Mouse (Mus musculus): Measurements from ENCODE around the gene Kdm2b. TPM values are rescaled to one million over a fixed set of nuclear protein-coding genes. Genes with fewer than 3 reads are reported as not detected.
"Not testable (repeated sequence)": the region's sequence is repeated elsewhere in the genome, so short reads cannot be mapped to it uniquely, and the experiment has no call there.

The Kdm2b gene
- polyA plus RNA-seq, 1 experiment from 2014 or later, result 7.6 TPM

GRCm38 (mm10) chr5:122986091-122986493 is 3.5 kb downstream of the Kdm2b start:
- Histone ChIP-seq H3K4me3 (ENCODE audit: low read depth, low read length) (no peak overlapping the region), H3K27ac (ENCODE audit: low read depth, low read length) (no peak overlapping the region)

GRCm38 (mm10) chr5:122985276-122985675 is 4.3 kb downstream of the Kdm2b start:
- ATAC-seq, result no peak
- H3K27ac ChIP-seq (ENCODE audit: low read depth, low read length), result no peak overlapping the region
- no peaks in the 10 kb centered on the region for H3K9me3 ChIP-seq (ENCODE audit: control insufficient read depth)
- no peaks in the 10 kb centered on the region for H3K27me3 ChIP-seq (replicated peaks; ENCODE audit: control insufficient read depth, insufficient read depth, low read length)
- WGBS, result 98% methylated on average over 3 of the region's 3 CpGs
- peaks cover 10% of the 10 kb centered on the region for H3K36me3 ChIP-seq (ENCODE audit: control insufficient read depth, insufficient read depth)
- no peak overlapping the region for H3K4me3 ChIP-seq (ENCODE audit: low read depth, low read length)
- no peak overlapping the region for H3K4me2 ChIP-seq (replicated peaks; ENCODE audit: low read depth)
- H3K9ac ChIP-seq (ENCODE audit: low read depth, low read length), result 0 out of 2 replicates have a peak overlapping the region, but pooled peaks have one; percentile 11
- no peak for TF ChIP-seq CTCF (IDR thresholded peaks at IDR 0.05; ENCODE audit: low read depth)
- peaks cover 6% of the 10 kb centered on the region; the same call in 1 of the 2 replicates for H3K4me1 ChIP-seq (replicated peaks; ENCODE audit: control insufficient read depth, insufficient read depth, low read length)

More at GRCm38 (mm10) chr5:122986091-122986493, 3.5 kb downstream of the Kdm2b start:
- H3K4me2 ChIP-seq (replicated peaks; ENCODE audit: low read depth), result no peak overlapping the region
- ATAC-seq, result no peak
- H3K9ac ChIP-seq (ENCODE audit: low read depth, low read length), result no peak overlapping the region
- H3K9me3 ChIP-seq (ENCODE audit: control insufficient read depth), result no peaks in the 10 kb centered on the region
- H3K27me3 ChIP-seq (replicated peaks; ENCODE audit: control insufficient read depth, insufficient read depth, low read length), result no peaks in the 10 kb centered on the region
- peaks cover 5% of the 10 kb centered on the region for H3K36me3 ChIP-seq (ENCODE audit: control insufficient read depth, insufficient read depth)
- TF ChIP-seq CTCF (IDR thresholded peaks at IDR 0.05; ENCODE audit: low read depth), result no peak
- peaks cover 10% of the 10 kb centered on the region; the same call in 1 of the 2 replicates for H3K4me1 ChIP-seq (replicated peaks; ENCODE audit: control insufficient read depth, insufficient read depth, low read length)
- 78% methylated on average over 8 of the region's 8 CpGs for WGBS

GRCm38 (mm10) chr5:122984483-122984882 is 5.1 kb downstream of the Kdm2b start:
- WGBS, result 92% methylated on average over 5 of the region's 5 CpGs
- H3K27me3 ChIP-seq (replicated peaks; ENCODE audit: control insufficient read depth, insufficient read depth, low read length), result no peaks in the 10 kb centered on the region
- H3K4me3 ChIP-seq (ENCODE audit: low read depth, low read length), result no peak overlapping the region
- 0 out of 2 replicates have a peak, but pooled peaks cover 5% of the 10 kb centered on the region for H3K4me1 ChIP-seq (replicated peaks; ENCODE audit: control insufficient read depth, insufficient read depth, low read length)
- no peak for TF ChIP-seq CTCF (IDR thresholded peaks at IDR 0.05; ENCODE audit: low read depth)
- ATAC-seq, result no peak
- no peaks in the 10 kb centered on the region for H3K9me3 ChIP-seq (ENCODE audit: control insufficient read depth)
- no peak overlapping the region for H3K9ac ChIP-seq (ENCODE audit: low read depth, low read length)
- no peak overlapping the region for H3K27ac ChIP-seq (ENCODE audit: low read depth, low read length)
- peaks cover 10% of the 10 kb centered on the region for H3K36me3 ChIP-seq (ENCODE audit: control insufficient read depth, insufficient read depth)
- H3K4me2 ChIP-seq (replicated peaks; ENCODE audit: low read depth), result no peak overlapping the region

- Histone ChIP-seq H3K27me3 (replicated peaks; ENCODE audit: control insufficient read depth, insufficient read depth, low read length) (no peaks in the 10 kb centered on the region), H3K9ac (ENCODE audit: low read depth, low read length) (no peak overlapping the region), H3K4me1 (replicated peaks; ENCODE audit: control insufficient read depth, insufficient read depth, low read length) (no peaks in the 10 kb centered on the region), H3K4me2 (replicated peaks; ENCODE audit: low read depth) (no peak overlapping the region), H3K36me3 (ENCODE audit: control insufficient read depth, insufficient read depth) (peaks cover 6% of the 10 kb centered on the region), H3K4me3 (ENCODE audit: low read depth, low read length) (no peak overlapping the region), H3K27ac (ENCODE audit: low read depth, low read length) (no peak overlapping the region), H3K9me3 (ENCODE audit: control insufficient read depth) (no peaks in the 10 kb centered on the region)
- no peak for TF ChIP-seq CTCF (IDR thresholded peaks at IDR 0.05; ENCODE audit: low read depth)
- ATAC-seq, result no peak
- 77% methylated on average over 8 of the region's 8 CpGs for WGBS
Observed at GRCm38 (mm10) chr5:122978970-122979369, 10.7 kb downstream of the Kdm2b start.

GRCm38 (mm10) chr5:122974701-122975100 is 14.9 kb downstream of the Kdm2b start:
- not testable (repeated sequence) for H3K27me3 ChIP-seq (replicated peaks; ENCODE audit: control insufficient read depth, insufficient read depth, low read length)

GRCm38 (mm10) chr5:122972116-122972515 is 17.5 kb downstream of the Kdm2b start:
- Histone ChIP-seq H3K9ac (ENCODE audit: low read depth, low read length) (no peak overlapping the region), H3K36me3 (ENCODE audit: control insufficient read depth, insufficient read depth) (no peaks in the 10 kb centered on the region; the same call in 1 of the 2 replicates), H3K4me1 (replicated peaks; ENCODE audit: control insufficient read depth, insufficient read depth, low read length) (no peaks in the 10 kb centered on the region), H3K9me3 (ENCODE audit: control insufficient read depth) (no peaks in the 10 kb centered on the region), H3K4me2 (replicated peaks; ENCODE audit: low read depth) (no peak overlapping the region), H3K27me3 (replicated peaks; ENCODE audit: control insufficient read depth, insufficient read depth, low read length) (no peaks in the 10 kb centered on the region), H3K27ac (ENCODE audit: low read depth, low read length) (no peak overlapping the region), H3K4me3 (ENCODE audit: low read depth, low read length) (no peak overlapping the region)
- no peak for TF ChIP-seq CTCF (IDR thresholded peaks at IDR 0.05; ENCODE audit: low read depth)
- WGBS, result 90% methylated on average over 9 of the region's 9 CpGs
- ATAC-seq, result no peak

More at GRCm38 (mm10) chr5:122974701-122975100, 14.9 kb downstream of the Kdm2b start:
- not testable (repeated sequence) for H3K4me2 ChIP-seq (replicated peaks; ENCODE audit: low read depth); ATAC-seq; H3K27ac ChIP-seq (ENCODE audit: low read depth, low read length); H3K9me3 ChIP-seq (ENCODE audit: control insufficient read depth); H3K9ac ChIP-seq (ENCODE audit: low read depth, low read length); H3K36me3 ChIP-seq (ENCODE audit: control insufficient read depth, insufficient read depth); H3K4me3 ChIP-seq (ENCODE audit: low read depth, low read length); H3K4me1 ChIP-seq (replicated peaks; ENCODE audit: control insufficient read depth, insufficient read depth, low read length)
- 93% methylated on average over 4 of the region's 4 CpGs for WGBS

- Histone ChIP-seq H3K36me3 (ENCODE audit: control insufficient read depth, insufficient read depth) (no peaks in the 10 kb centered on the region; the same call in 1 of the 2 replicates), H3K4me2 (replicated peaks; ENCODE audit: low read depth) (no peak overlapping the region), H3K4me3 (ENCODE audit: low read depth, low read length) (no peak overlapping the region), H3K27ac (ENCODE audit: low read depth, low read length) (no peak overlapping the region), H3K27me3 (replicated peaks; ENCODE audit: control insufficient read depth, insufficient read depth, low read length) (no peaks in the 10 kb centered on the region), H3K4me1 (replicated peaks; ENCODE audit: control insufficient read depth, insufficient read depth, low read length) (no peaks in the 10 kb centered on the region), H3K9me3 (ENCODE audit: control insufficient read depth) (no peaks in the 10 kb centered on the region), H3K9ac (ENCODE audit: low read depth, low read length) (no peak overlapping the region)
- 85% methylated on average over 4 of the region's 4 CpGs for WGBS
- ATAC-seq, result no peak
- no peak for TF ChIP-seq CTCF (IDR thresholded peaks at IDR 0.05; ENCODE audit: low read depth)
Observed at GRCm38 (mm10) chr5:122971438-122971837, 18.2 kb downstream of the Kdm2b start.

All from intestine, postnatal 0 days (tissue).